Mouse (Mus musculus): ENCODE results near the gene Spire2.

The Spire2 gene

GRCm38 (mm10) chr8:123333864-123334263, 1.4 kb downstream of the Spire2 start:
- no peak for DNase-seq (ENCODE audit: low read depth, low spot score)

- DNase-seq (ENCODE audit: low read depth, low spot score), result no peak
Measured at GRCm38 (mm10) chr8:123334467-123334866, 2.0 kb downstream of the Spire2 start.

- no peak for DNase-seq (ENCODE audit: low read depth, low spot score)
Measured at GRCm38 (mm10) chr8:123337475-123337874, 5.0 kb downstream of the Spire2 start.

GRCm38 (mm10) chr8:123340071-123340470, 7.6 kb downstream of the Spire2 start:
- no peak for DNase-seq (ENCODE audit: low read depth, low spot score)

- DNase-seq (ENCODE audit: low read depth, low spot score), result no peak
Measured at GRCm38 (mm10) chr8:123341040-123342015, 8.8 kb downstream of the Spire2 start.

- no peak for DNase-seq (ENCODE audit: low read depth, low spot score)
Measured at GRCm38 (mm10) chr8:123342253-123342652, 9.7 kb downstream of the Spire2 start.

GRCm38 (mm10) chr8:123342911-123343310, 10.4 kb downstream of the Spire2 start:
- DNase-seq (ENCODE audit: low read depth, low spot score), result no peak

GRCm38 (mm10) chr8:123343422-123343821, 10.9 kb downstream of the Spire2 start:
- no peak for DNase-seq (ENCODE audit: low read depth, low spot score)

- DNase-seq (ENCODE audit: low read depth, low spot score), result no peak
Measured at GRCm38 (mm10) chr8:123345135-123345534, 12.6 kb downstream of the Spire2 start.

GRCm38 (mm10) chr8:123345856-123346255, 13.3 kb downstream of the Spire2 start:
- DNase-seq (ENCODE audit: low read depth, low spot score), result no peak

- DNase-seq (ENCODE audit: low read depth, low spot score), result no peak
Measured at GRCm38 (mm10) chr8:123347293-123347692, 14.8 kb downstream of the Spire2 start.

GRCm38 (mm10) chr8:123348237-123348843, 15.8 kb downstream of the Spire2 start:
- DNase-seq (ENCODE audit: low read depth, low spot score), result no peak

GRCm38 (mm10) chr8:123349073-123349472, 16.6 kb downstream of the Spire2 start:
- no peak for DNase-seq (ENCODE audit: low read depth, low spot score)

GRCm38 (mm10) chr8:123352118-123352517, 19.6 kb downstream of the Spire2 start:
- no peak for DNase-seq (ENCODE audit: low read depth, low spot score)

- no peak for DNase-seq (ENCODE audit: low read depth, low spot score)
Measured at GRCm38 (mm10) chr8:123352786-123353185, 20.3 kb downstream of the Spire2 start.

GRCm38 (mm10) chr8:123353216-123353615, 20.7 kb downstream of the Spire2 start:
- DNase-seq (ENCODE audit: low read depth, low spot score), result no peak

GRCm38 (mm10) chr8:123361082-123361739, 28.7 kb downstream of the Spire2 start:
- peak; percentile 59 for DNase-seq (ENCODE audit: low read depth, low spot score)

GRCm38 (mm10) chr8:123373403-123374238, 41.1 kb downstream of the Spire2 start, which contains the start of gene Tcf25:
Gene Tcf25 (plus strand): TSS chr8:123373753.
- peak; percentile 83 for DNase-seq (ENCODE audit: low read depth, low spot score)

- peak; percentile 82 for DNase-seq (ENCODE audit: low read depth, low spot score)
Measured at GRCm38 (mm10) chr8:123374239-123374578, 41.7 kb downstream of the Spire2 start.

- no peak for DNase-seq (ENCODE audit: low read depth, low spot score)
Measured at GRCm38 (mm10) chr8:123375701-123376100, 43.2 kb downstream of the Spire2 start.

GRCm38 (mm10) chr8:123376106-123376505, 43.6 kb downstream of the Spire2 start:
- DNase-seq (ENCODE audit: low read depth, low spot score), result no peak
